Comparison of ENCODE assay signal across 23 mouse cellular contexts in the genomic region with DNA sequence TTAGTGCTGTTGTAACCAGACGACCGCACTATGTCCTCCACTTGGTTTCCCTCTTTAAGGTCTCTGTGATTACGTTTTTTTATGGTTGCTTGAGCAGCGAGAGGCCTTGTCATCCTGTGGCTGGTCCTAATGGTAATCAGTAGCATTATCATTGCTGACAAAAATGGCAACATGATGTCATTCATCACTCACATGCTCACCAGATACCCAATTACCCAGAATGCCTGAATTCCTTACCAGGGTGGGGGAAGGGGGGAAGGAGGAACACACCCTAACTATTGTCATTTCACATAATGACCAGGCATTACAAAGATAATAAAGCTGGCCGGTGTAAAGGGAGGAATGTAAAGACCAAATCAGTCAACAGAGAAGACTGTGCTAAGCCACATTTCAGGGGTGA. TPM values are rescaled to one million over a fixed set of nuclear protein-coding genes. Genes with fewer than 3 reads are reported as not detected.
A peak's percentile ranks its signal among the peaks of the same experiment; 100 is the strongest.
DNase-seq lines count a peak whose midpoint lies in the region; ATAC-seq and TF ChIP-seq lines count a peak whose summit lies in the region.
"Had no signal": no experiment of that assay in that cellular context is flagged by ENCODE, and none has a peak within 500 bp of the region (broad histone marks: within the 10 kb centered on the region; RNA-seq: fewer than 3 reads in every experiment).

No protein-coding gene starts in this region.

- H3K4me1 ChIP-seq in kidney, adult 2 months (ENCODE audit: control insufficient read depth, insufficient read depth, low read length) = peaks cover 84% of the 10 kb centered on the region
- peaks cover 100% of the 10 kb centered on the region for H3K4me1 ChIP-seq in megakaryocyte, embryonic 14.5 days
- peaks cover 95% of the 10 kb centered on the region for H3K4me1 ChIP-seq in brown adipose tissue, adult 24 weeks (ENCODE audit: control insufficient read depth, insufficient read depth, insufficient read length, low read length)
- H3K4me1 ChIP-seq in stomach, postnatal 0 days (replicated peaks; ENCODE audit: control insufficient read depth, insufficient read depth) = peaks cover 13% of the 10 kb centered on the region
- H3K4me1 ChIP-seq: embryonic facial prominence, embryonic 12.5 days; forebrain, embryonic 13.5 days had no signal

- H3K4me2 ChIP-seq in stomach, postnatal 0 days (replicated peaks; ENCODE audit: low read depth) = no peak overlapping the region
- H3K4me2 ChIP-seq: embryonic facial prominence, embryonic 12.5 days; forebrain, embryonic 13.5 days; liver, embryonic 13.5 days; lung, embryonic 15.5 days; neural tube, embryonic 15.5 days had no signal

- H3K27me3 ChIP-seq in kidney, adult 2 months (replicated peaks; ENCODE audit: control insufficient read depth, insufficient read depth, low read length) = no peaks in the 10 kb centered on the region
- H3K27me3 ChIP-seq in megakaryocyte, embryonic 14.5 days (replicated peaks) = no peaks in the 10 kb centered on the region
- H3K27me3 ChIP-seq in stomach, postnatal 0 days (ENCODE audit: control insufficient read depth, insufficient read depth, low read length) = no peaks in the 10 kb centered on the region
- H3K27me3 ChIP-seq: embryonic facial prominence, embryonic 12.5 days; forebrain, embryonic 13.5 days; liver, embryonic 13.5 days; lung, embryonic 15.5 days; neural tube, embryonic 15.5 days had no signal

- no peak for TF ChIP-seq EP300 in stomach, postnatal 0 days (optimal IDR thresholded peaks at IDR 0.05)

- no peak overlapping the region for H3K9ac ChIP-seq in stomach, postnatal 0 days (ENCODE audit: low read length)
- H3K9ac ChIP-seq: embryonic facial prominence, embryonic 12.5 days; forebrain, embryonic 13.5 days; liver, embryonic 13.5 days; lung, embryonic 15.5 days; neural tube, embryonic 15.5 days had no signal

- no peaks in the 10 kb centered on the region for H3K36me3 ChIP-seq in kidney, adult 2 months (ENCODE audit: control insufficient read depth, insufficient read depth, low read length)
- H3K36me3 ChIP-seq in megakaryocyte, embryonic 14.5 days (replicated peaks; ENCODE audit: low read length) = peaks cover 100% of the 10 kb centered on the region
- H3K36me3 ChIP-seq in stomach, postnatal 0 days (ENCODE audit: control insufficient read depth, insufficient read depth, low read length) = no peaks in the 10 kb centered on the region
- H3K36me3 ChIP-seq: embryonic facial prominence, embryonic 12.5 days; liver, embryonic 13.5 days; lung, embryonic 15.5 days had no signal

- peak overlapping the region; percentile 70 for H3K27ac ChIP-seq in kidney, adult 2 months (ENCODE audit: insufficient read depth, low read depth, low read length)
- H3K27ac ChIP-seq in brown adipose tissue, adult 24 weeks (replicated peaks; ENCODE audit: low read depth, low read length) = peak overlapping the region; percentile 92
- H3K27ac ChIP-seq in stomach, postnatal 0 days (replicated peaks) = peak overlapping the region; percentile 71
- H3K27ac ChIP-seq: embryonic facial prominence, embryonic 12.5 days; forebrain, embryonic 13.5 days; left cerebral cortex, adult 2 months; neural tube, embryonic 15.5 days had no signal

- TF ChIP-seq POLR2A in kidney, adult 2 months (IDR thresholded peaks at IDR 0.05; ENCODE audit: low read depth, low read length) = no peak

- ATAC-seq in megakaryocyte, adult 5-6 weeks (ENCODE audit: poor library complexity, severe bottlenecking) = no peak
- no peak for ATAC-seq in stomach, postnatal 0 days (ENCODE audit: low FRiP score, low TSS enrichment)
- ATAC-seq: forebrain, embryonic 13.5 days; midbrain, embryonic 16.5 days had no signal

- WGBS in kidney, adult 2 months = 51% methylated on average over 5 of the region's 5 CpGs
- 56% methylated on average over 5 of the region's 5 CpGs for WGBS in stomach, postnatal 0 days

- TF ChIP-seq CTCF in kidney, adult 2 months (conservative IDR thresholded peaks at IDR 0.05; ENCODE audit: insufficient read depth, insufficient read length, low read depth, low read length) = no peak
- no peak for TF ChIP-seq CTCF in stomach, postnatal 0 days (IDR thresholded peaks at IDR 0.05; ENCODE audit: low read depth)

- H3K4me3 ChIP-seq in kidney, adult 2 months (ENCODE audit: insufficient read depth, low read depth, low read length) = no peak overlapping the region
- peak overlapping the region; percentile 88 for H3K4me3 ChIP-seq in megakaryocyte, embryonic 14.5 days (replicated peaks)
- no peak overlapping the region for H3K4me3 ChIP-seq in brown adipose tissue, adult 24 weeks (ENCODE audit: insufficient read depth, low read depth, low read length)
- no peak overlapping the region for H3K4me3 ChIP-seq in stomach, postnatal 0 days (ENCODE audit: low read depth, low read length)
- H3K4me3 ChIP-seq: embryonic facial prominence, embryonic 12.5 days; erythroblast, embryonic 14.5 days; forebrain, embryonic 13.5 days; left cerebral cortex, adult 2 months; liver, embryonic 13.5 days; lung, embryonic 15.5 days; neural tube, embryonic 15.5 days had no signal

- no peaks in the 10 kb centered on the region for H3K9me3 ChIP-seq in megakaryocyte, embryonic 14.5 days
- H3K9me3 ChIP-seq in stomach, postnatal 0 days (ENCODE audit: control insufficient read depth, low read length) = no peaks in the 10 kb centered on the region
- H3K9me3 ChIP-seq: embryonic facial prominence, embryonic 12.5 days; forebrain, embryonic 13.5 days; liver, embryonic 13.5 days; lung, embryonic 15.5 days; neural tube, embryonic 15.5 days had no signal

- DNase-seq in kidney, adult 2 months = no peak
- no peak for DNase-seq in kidney, adult 18-20 months
- DNase-seq in stomach, postnatal 0 days (ENCODE audit: low spot score) = no peak
- DNase-seq in thymus, postnatal 25 days = no peak
- DNase-seq in lung, postnatal 14 days = no peak
- DNase-seq: cerebellum, adult 9-10 months; gastrocnemius, postnatal 36 days; kidney, postnatal 4 days; layer of hippocampus, adult 9-11 months; left cerebral cortex, postnatal 4 days; liver, embryonic 13.5 days; spleen, adult 18-20 months; thymus, postnatal 4 days had no signal

RNA-seq across cellular contexts. Expression of gene Dhrs3, which starts 12.5 kb away (rescaled TPM):
- 322 and 340 TPM in 2 replicates for polyA plus RNA-seq in kidney, adult 2 months (2012; rRNA removed)
- polyA plus RNA-seq in megakaryocyte, embryonic 14.5 days (2012; ENCODE audit: insufficient read depth, low replicate concordance) = 44.7 and 211 TPM in 2 replicates
- total RNA-seq in megakaryocyte, adult 5-6 weeks (2015) = 49.7 and 49.8 TPM in 2 replicates
- 60.0 and 61.4 TPM in 2 replicates for total RNA-seq in megakaryocyte, adult 5-6 weeks (2017)
- 167 and 202 TPM in 2 replicates for polyA plus RNA-seq in brown adipose tissue, adult 24 weeks (2012; ENCODE audit: insufficient read depth, insufficient read length, missing spikeins)
- 103 and 106 TPM in 2 replicates for polyA plus RNA-seq in stomach, postnatal 0 days (2015; fragmentation: Nextera tagmentation; extraction: Ambion mirVana)
